Mouse (Mus musculus): ENCODE measurements around the gene Spo11. TPM values are rescaled to one million over a fixed set of nuclear protein-coding genes. Genes with fewer than 3 reads are reported as not detected.

Gene Spo11
- total RNA-seq, 4 experiments from 2014 or later: 0.14 to 0.56 (median 0.14) TPM; not detected in 1

- DNase-seq (ENCODE audit: low spot score in 2 of 2): peak in 1 of 2 experiments; percentile 64
These were observed 23.4 kb downstream of the Spo11 start for GRCm38 (mm10) chr2:173000921-173001320.

DNA sequence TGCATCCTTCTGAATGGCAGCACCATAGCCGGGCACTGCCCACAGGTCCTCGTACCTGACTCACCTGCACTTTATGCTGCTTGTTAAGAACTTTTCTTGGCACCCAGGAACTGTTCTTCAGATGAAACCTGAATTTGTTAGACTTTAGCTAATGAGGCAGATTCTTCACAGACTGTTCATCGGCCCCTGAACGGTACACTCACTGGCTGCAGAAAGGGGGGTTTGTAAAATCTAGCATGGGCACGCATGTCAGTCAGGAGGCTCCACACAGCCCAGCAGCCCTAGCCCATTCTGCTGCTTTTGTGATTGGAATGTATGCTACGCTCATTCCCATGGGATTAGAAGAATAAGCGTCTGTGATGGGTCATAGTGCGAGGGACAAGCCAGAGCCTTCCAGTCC lies 26.2 kb downstream of the Spo11 start:
- no peak for DNase-seq (ENCODE audit: low spot score in 2 of 2)

DNA sequence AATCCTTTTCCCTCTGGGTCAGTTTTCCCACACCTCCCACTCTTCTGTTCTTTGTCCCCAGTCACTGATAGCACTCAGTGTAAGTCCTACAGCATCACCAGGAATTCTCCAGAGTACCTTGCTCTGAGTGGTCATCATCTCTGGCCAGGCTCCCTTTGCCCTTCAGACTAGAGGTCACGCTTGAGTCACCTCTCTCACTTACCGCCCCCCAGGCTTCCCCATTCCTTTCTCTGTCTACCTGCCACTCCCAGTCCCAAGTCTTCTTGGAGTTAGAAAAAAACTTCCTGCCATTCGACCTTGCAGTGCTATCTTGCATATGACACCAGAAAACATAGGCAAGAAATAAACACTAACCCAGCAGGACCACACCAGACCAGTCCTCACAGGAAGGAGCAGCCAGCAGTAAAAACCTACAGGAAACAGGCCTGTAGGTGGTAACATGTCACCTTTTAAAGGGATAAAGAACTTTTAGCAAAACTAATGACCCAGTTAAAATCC lies 32.8 kb downstream of the Spo11 start:
- no peak for DNase-seq (ENCODE audit: low spot score in 2 of 2)

DNA sequence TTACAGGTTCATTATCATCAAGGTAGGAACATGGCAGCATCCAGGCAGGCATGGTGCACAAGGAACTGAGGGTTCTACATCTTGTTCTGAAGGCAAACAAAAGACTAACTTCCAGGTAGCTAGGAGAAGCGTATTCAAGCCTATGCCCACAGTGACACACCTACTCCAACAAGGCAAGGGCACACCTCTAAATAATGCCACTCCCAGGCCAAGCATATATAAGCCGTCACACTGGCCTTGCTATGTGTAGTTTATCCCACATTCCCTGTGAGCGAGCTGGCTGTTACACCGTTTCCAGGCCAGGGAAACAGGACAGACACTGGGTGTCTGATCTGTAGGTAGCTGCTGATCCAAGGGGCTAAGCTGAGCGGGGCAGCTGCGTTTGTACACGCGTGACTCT lies 33.9 kb downstream of the Spo11 start:
- DNase-seq (ENCODE audit: low spot score in 2 of 2): no peak

DNA sequence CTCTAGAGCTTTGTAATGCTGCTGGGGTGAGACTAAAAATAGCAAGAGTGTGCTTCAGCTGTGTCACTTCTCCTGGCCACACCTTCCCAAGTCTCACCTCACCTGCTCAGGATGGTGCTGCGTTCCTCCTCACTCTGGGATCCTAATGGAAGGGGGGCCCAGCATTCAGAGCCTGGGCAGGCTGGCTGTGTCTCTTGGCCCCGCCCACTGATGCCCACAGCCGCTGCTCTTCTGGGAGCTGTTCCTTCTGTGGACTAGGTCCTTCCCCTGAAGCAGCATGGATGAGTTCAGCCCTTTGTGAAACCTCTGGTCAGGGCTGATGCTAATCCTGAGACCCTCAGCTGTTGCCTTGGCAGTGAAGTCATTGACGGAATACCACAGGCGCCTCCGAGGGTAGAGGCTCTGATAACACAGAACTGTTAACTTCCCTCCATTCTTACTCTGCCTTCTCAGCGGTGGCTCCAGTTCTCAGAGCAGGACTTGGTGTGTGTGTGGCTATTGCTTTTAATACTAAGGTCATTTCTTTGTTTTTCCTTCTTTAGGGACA lies 37.3 kb downstream of the Spo11 start:
- no peak for DNase-seq (ENCODE audit: low spot score in 2 of 2)

DNA sequence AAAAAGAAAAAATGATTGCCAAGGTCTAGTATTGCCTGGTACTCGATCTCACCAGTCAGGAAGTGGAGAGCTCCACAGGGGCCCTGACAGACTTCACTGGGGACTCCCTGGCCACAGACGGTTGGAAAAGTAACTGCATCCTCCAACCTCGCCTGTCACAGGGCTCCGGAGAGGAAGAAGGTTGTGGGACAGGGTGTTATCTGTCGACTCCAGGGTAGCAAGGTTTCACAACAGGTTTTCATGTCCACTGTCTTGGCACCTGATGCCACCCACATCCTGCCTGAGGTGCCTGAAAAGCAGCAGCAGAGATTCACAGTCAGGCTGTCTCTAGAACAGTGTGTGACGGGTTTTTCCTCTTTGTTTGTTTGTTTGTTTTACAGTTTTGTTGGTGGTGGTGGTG lies 40.4 kb downstream of the Spo11 start:
- DNase-seq (ENCODE audit: low spot score in 2 of 2): no peak

- no peak for DNase-seq (ENCODE audit: low spot score in 2 of 2)
These were observed 41.1 kb downstream of the Spo11 start for GRCm38 (mm10) chr2:173018618-173019017.

DNA sequence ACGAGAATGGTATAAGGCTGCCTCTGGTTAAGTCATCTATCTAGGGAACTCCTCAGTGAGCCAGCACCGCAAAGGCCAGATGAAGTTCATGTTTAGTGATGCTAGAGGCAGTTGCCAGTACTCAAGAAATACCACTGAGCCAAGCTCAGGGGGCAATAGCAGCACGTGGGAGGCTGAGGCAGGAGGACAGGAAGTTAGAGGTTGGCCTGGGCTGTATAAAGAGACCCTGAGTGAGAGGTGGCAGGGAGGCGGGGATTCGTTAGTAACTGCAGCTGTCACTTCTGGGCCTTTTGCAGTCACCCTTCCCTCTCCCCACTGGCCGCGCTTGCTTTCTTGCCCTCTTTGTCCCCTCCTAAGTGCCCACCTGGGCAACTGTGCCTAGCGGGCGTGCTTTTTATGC lies 41.8 kb downstream of the Spo11 start:
- no peak for DNase-seq (ENCODE audit: low spot score in 2 of 2)

DNA sequence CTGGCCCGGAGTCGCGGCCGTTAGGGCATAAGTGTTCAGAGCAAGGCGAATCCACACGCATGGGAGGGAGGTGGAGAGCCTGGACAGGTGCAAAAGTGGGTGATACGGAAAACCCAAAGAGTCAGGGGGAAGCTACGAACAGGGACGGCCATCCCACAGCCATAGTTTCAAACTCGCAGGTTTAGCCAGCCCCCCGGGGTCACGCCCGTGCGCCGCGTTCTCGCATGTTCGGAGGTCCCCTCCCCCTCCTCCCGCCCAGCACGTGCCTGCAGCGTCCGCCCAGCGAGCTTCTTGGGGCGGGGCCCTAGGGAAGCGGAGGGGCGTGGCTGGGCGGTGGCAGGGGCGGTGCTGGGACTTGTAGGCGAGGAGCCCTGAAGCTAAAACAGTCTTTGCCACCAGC lies 42.3 kb downstream of the Spo11 start:
- DNase-seq (ENCODE audit: low spot score in 2 of 2): peak; percentile 76 to 77

- no peak for DNase-seq (ENCODE audit: low spot score in 2 of 2)
These were observed 42.9 kb downstream of the Spo11 start, which contains the start of gene Rbm38 for GRCm38 (mm10) chr2:173020430-173020829. TSS of gene Rbm38 (plus strand) at chr2:173020498.

DNA sequence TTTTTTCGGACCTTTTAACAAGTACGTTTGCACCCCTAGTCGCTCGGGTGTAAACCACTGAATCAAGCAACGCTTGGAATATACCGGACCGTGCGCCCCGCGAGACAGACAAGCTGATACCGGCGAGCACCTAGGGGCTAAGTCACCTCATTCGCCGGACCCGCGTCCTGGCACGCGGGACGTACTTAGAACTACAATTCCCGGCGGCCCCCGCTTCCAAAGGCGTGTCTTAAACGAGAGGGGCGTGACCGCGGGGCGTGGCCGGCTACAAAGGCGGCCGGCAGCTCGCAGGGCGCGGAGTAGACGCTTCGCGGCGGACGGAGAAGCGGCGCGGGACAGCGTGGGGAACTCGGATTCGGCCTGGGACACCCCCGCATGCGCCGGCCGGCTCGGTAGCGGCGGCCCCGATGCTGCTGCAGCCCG lies 44.1 kb downstream of the Spo11 start:
- DNase-seq (ENCODE audit: low spot score in 2 of 2): peak; percentile 81 to 89

GRCm38 (mm10) chr2:173022056-173022681 lies 44.7 kb downstream of the Spo11 start:
- no peak for DNase-seq (ENCODE audit: low spot score in 2 of 2)

DNA sequence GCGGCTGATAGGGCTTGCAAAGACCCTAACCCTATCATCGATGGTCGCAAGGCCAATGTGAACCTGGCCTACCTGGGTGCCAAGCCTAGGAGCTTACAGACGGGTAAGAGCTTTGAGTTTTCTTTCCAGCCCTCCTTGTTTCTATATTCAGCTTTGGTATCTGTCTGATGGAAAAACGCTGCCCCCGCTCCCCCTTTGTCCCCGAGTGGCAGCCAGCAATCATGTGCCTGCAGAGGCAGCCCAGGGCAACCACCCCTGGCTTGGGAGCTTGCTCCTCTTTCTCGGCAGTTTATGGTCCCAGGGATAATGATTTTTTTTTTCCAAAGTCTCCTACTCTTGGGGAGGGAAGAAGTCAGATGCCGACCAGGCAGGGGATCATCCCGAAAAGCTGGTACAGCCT lies 45.3 kb downstream of the Spo11 start:
- no peak for DNase-seq (ENCODE audit: low spot score in 2 of 2)

DNA sequence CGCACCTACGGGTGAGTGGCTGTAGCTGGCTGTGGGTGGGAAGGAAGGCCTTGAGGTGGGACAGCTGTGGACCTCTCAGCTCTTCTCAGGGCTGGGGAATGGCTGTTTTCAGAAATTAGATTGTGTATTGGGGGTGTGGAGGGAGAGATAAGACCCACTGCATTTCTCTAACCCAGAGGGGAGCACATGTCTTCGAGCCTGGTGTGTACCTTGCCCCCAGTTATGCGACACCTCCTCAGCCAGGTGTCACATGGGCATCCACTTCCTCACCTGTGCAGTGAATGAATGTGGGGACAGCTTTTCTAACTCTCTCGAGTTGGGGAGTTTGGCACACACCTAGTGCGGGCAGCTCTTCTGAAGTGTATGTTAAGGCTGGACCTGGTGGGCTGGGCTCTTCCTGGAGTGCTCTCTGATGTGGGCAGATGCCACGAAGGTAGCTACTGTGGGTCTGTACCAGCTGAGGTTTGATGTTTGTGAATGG lies 45.9 kb downstream of the Spo11 start:
- DNase-seq (ENCODE audit: low spot score in 2 of 2): no peak

DNA sequence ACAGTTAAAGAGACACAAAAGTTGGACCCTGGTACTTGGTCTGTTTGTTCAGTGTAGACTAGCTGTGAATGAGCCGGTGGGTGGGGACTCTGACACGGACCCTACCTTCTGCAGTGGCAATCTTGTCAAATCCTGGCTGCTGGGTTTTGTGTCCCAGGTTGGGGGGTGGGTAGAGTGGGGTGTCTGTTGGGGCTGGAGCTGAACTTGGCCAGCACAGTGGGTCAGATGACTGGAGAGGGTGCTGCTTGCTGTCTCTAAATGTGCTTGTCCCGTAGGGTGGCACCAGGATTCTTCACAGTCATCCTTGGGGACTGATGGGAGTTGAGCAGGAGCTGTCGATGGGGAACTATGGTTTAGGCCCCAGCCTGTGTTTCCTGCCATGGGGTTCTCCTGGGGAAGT lies 46.5 kb downstream of the Spo11 start:
- DNase-seq (ENCODE audit: low spot score in 2 of 2): no peak

GRCm38 (mm10) chr2:173024392-173024791 lies 46.9 kb downstream of the Spo11 start:
- DNase-seq (ENCODE audit: low spot score in 2 of 2): no peak

DNA sequence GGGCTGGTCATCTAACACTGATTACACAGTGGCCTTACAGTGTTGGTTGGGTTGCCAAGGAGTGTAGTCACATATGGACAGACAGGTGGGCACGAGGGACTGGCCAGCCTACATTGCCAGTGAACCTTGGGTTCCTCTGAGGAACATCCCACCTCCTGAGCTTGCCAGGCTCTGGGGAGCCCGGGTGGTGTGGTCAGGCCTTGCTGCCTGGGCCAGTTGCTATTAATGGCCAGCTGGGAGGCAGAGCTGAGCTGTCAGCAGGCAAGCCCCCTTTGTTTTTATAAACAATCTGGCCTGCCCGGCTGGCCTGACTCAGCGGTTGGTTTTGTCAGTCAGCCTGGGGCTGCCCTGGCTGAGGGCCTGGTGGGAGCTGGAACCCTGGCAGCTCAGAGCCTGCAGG lies 47.4 kb downstream of the Spo11 start:
- DNase-seq (ENCODE audit: low spot score in 2 of 2): no peak

GRCm38 (mm10) chr2:173026286-173026685 lies 48.8 kb downstream of the Spo11 start:
- no peak for DNase-seq (ENCODE audit: low spot score in 2 of 2)

DNA sequence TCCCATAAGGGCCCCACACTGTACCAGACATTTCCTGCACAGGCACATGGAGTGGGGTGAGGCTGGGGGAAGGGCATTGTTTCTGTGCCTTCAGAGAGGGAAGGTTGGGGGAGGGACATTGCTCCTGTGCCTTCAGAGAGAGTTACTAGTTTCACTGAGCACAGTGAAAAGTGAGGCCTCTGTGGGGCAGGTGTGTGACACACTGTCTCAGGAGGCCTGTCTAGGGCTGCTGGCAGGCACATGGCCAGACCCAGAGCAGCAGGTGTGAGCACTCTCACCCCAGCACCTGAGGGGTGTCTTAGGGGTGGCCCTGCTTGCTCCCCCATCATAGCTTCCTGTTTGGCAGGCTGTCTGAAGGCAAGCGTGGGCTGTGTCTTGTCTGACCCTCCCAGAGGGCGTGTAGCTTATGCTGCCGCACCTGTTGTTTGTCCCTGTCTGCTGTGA lies 49.2 kb downstream of the Spo11 start:
- no peak for DNase-seq (ENCODE audit: low spot score in 2 of 2)

DNA sequence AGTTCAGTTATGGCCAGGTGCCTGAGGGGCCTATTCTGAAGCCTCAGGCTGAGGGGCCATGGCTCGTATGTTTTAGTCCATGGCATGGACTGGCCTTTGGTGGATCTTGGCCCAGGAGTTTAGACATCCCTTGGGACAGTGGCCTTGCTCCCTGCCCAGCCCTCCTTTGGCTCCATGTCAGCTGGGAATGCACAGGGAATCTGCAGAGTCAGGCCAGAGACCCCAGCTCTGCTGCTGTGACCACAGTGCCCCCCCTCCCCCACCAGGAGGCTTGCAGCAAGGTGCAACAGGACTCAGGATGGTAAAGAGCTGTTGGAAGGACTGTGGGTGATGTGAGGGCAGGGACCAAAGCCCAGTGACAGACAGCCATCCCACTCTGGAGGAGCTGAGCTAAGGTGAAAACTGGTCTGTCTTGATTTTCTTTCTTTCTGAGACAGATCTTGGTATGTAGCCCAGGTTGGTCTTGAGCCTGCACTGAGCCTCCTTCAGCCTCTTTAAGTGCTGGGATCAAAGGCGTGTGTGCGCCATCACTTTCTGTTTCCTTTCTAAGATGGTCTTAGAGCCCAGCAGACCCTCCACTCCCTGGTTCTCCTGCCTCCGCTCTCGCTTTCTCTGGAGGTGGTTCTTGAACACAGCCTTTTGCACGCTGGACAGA lies 49.8 kb downstream of the Spo11 start:
- no peak for DNase-seq (ENCODE audit: low spot score in 2 of 2)

- DNase-seq (ENCODE audit: low spot score in 2 of 2): no peak
These were observed 50.5 kb downstream of the Spo11 start for GRCm38 (mm10) chr2:173027824-173028495.

DNA sequence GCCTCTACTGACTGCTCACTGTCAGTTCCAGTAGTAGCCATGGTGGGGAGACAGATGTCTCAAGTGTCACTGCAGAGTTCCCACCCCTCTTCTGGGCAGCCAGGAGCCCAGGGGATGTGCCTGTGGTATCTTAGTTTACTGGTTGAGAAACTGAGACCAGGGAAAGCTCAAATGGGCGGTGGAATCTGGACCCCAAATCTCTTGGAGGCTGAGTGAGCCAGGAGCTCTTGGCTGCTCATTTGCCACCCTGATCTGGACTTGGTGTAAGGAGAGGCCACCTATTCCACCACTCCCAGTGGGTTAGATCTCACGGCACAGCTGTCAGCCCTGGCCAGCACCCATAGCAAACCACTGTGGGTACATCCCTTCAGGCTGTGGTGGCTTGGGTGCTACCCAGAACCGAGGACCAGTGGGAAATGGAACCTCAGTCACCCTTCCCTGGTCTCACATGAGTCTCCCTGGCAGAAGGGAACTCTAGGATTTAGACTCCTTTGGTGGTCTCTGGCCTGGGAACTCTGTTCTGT lies 51.1 kb downstream of the Spo11 start:
- DNase-seq (ENCODE audit: low spot score in 2 of 2): no peak

Data from layer of hippocampus, adult 8-10 months (tissue).